Comparison of ENCODE assay signal across 14 mouse cellular contexts in genomic region chr17:47949441-47949840, GRCm38 (mm10). TPM values are rescaled to one million over a fixed set of nuclear protein-coding genes. Genes with fewer than 3 reads are reported as not detected.
DNase-seq lines count a peak whose midpoint lies in the region.
"Had no signal": no experiment of that assay in that cellular context is flagged by ENCODE, and none has a peak within 500 bp of the region (broad histone marks: within the 10 kb centered on the region; RNA-seq: fewer than 3 reads in every experiment).

No protein-coding gene starts in this region.

- DNase-seq in adrenal gland, adult (ENCODE audit: inconsistent age in 2 of 2, low spot score in 1 of 2), result peak; percentile 43 to 72
- no peak for DNase-seq in adrenal gland, postnatal 4 days (ENCODE audit: low spot score in 2 of 2)
- peak; percentile 18 for DNase-seq in adrenal gland, postnatal 14 days
- DNase-seq in adrenal gland, postnatal 10 days, result no peak
- DNase-seq in ovary, adult 18-20 months (ENCODE audit: low spot score), result peak; percentile 39
- DNase-seq in ovary, postnatal 36 days (ENCODE audit: low spot score), result no peak
- DNase-seq: B cell, adult 2 months; cerebellum, adult 11 months; cerebellum, adult 18-20 months; cerebellum, adult 8-10 months; cerebellum, adult 9-11 months; cerebellum, postnatal 14 days; cerebellum, postnatal 36 days; embryo, embryonic 11 days had no signal

RNA-seq across cellular contexts. Expression of gene Foxp4, which starts 25.0 kb away (rescaled TPM):
- total RNA-seq in adrenal gland, postnatal 4 days (2021), result 10 to 100 TPM; 37.8 to 41.2 TPM
- 20.6 and 28.1 TPM in 2 replicates for total RNA-seq in adrenal gland, postnatal 14 days (2021)
- total RNA-seq in adrenal gland, postnatal 10 days (2021), result 10 to 100 TPM; 24.8 to 25.6 TPM

Comparison
In these comparisons a context has a peak if more than half of its experiments do, and no peak if none do; other contexts are left out.
1. DNase-seq: peak in adrenal gland, adult (2 of 2), adrenal gland, postnatal 14 days (single experiment) and ovary, adult 18-20 months (single experiment); none in adrenal gland, postnatal 4 days (0 of 2), adrenal gland, postnatal 10 days (single experiment) and ovary, postnatal 36 days (single experiment).